Mouse (Mus musculus): ENCODE results near the gene Rpl18a.

DNA sequence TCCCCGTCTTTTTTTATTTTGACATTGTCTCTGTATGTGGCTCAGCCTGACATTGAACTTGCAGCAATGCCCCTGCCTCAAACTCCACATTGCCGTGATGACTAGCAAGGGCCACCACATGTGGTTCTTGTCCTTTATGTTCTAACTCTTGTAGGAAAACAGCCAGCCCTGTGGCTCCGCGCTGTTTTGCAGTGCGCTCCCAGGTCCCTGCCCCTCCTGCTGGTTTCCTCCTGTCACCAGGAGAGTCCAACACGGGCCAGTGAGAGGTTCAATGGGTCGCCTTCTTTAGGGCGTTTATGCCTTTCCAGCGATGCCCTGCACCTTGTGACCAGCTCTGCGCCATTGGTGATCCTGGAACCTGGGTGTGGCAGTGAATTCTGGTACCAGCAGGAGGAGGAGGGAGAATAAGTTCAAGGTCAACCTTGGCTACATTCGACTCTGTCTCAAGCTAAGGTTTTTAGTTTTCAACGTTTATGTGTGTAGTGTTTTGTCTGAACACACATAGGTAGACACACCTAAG, 31.2 kb downstream of the Rpl18a start:
- TF ChIP-seq CTCF (IDR thresholded peaks at IDR 0.05; ENCODE audit: low read depth, low read length): no peak
- no peak for TF ChIP-seq POLR2AphosphoS5 (IDR thresholded peaks at IDR 0.05; ENCODE audit: insufficient replicate concordance, low read depth, low read length)
- no peak for TF ChIP-seq GATA1 (IDR thresholded peaks at IDR 0.05; ENCODE audit: borderline replicate concordance, low read length)
- TF ChIP-seq TAL1 (conservative IDR thresholded peaks at IDR 0.05; ENCODE audit: low read depth, low read length): no peak
- TF ChIP-seq GATA2 (IDR thresholded peaks at IDR 0.05; ENCODE audit: borderline replicate concordance, low read depth, low read length): no peak

Data from G1E (cell line).